Mouse (Mus musculus) MEL (cell line): Measurements from ENCODE around the gene Bach2.

Experiments used
- BHLHE40 ChIP-seq: IDR thresholded peaks from 2 replicates; pipeline ENCODE4 v1.6.1; 2012; ENCODE audit warnings: low read depth, mild to moderate bottlenecking, inconsistent platforms, low read length, improper control_type of control experiment, borderline replicate concordance
- CHD2 ChIP-seq: IDR thresholded peaks from 2 replicates; pipeline ENCODE4 v1.6.1; 2011; ENCODE audit warnings: low read length, improper control_type of control experiment
- CTCF ChIP-seq, 3 experiments: IDR thresholded peaks in 2 of 3; conservative IDR thresholded peaks in 1 of 3; 2 replicates each; pipeline ENCODE4 v1.5.1; 2011 to 2012; ENCODE audit warnings: low read length in 3 of 3, low read depth in 2 of 3, mild to moderate bottlenecking in 2 of 3, improper control_type of control experiment in 1 of 3, inconsistent platforms in 1 of 3, mixed read lengths in 1 of 3, moderate library complexity in 1 of 3; ENCODE audit not compliant: control insufficient read depth in 1 of 3, insufficient read depth in 1 of 3, poor library complexity in 1 of 3, severe bottlenecking in 1 of 3
- EP300 ChIP-seq, 2 experiments: IDR thresholded peaks; 2 replicates each; pipeline ENCODE4 v1.6.1; 2011; ENCODE audit warnings: improper control_type of control experiment in 2 of 2, low read length in 2 of 2, low read depth in 1 of 2, mild to moderate bottlenecking in 1 of 2
- GATA1 ChIP-seq: IDR thresholded peaks from 2 replicates; pipeline ENCODE4 v1.6.1; 2011; ENCODE audit warnings: low read depth, low read length, improper control_type of control experiment
- HCFC1 ChIP-seq: IDR thresholded peaks from 2 replicates; pipeline ENCODE4 v1.6.1; 2012; ENCODE audit warnings: low read depth, mild to moderate bottlenecking, inconsistent platforms, low read length, improper control_type of control experiment, moderate library complexity
- MXI1 ChIP-seq: IDR thresholded peaks from 2 replicates; pipeline ENCODE4 v1.6.1; 2011; ENCODE audit warnings: mild to moderate bottlenecking, low read depth, low read length, improper control_type of control experiment
- POLR2A ChIP-seq, 2 experiments: IDR thresholded peaks; 2 replicates each; pipeline ENCODE4 v1.6.1; 2011 to 2012; ENCODE audit warnings: low read length in 2 of 2, mild to moderate bottlenecking in 2 of 2, control low read depth in 1 of 2, improper control_type of control experiment in 1 of 2, low read depth in 1 of 2, moderate library complexity in 1 of 2; ENCODE audit not compliant: control insufficient read depth in 1 of 2, insufficient read depth in 1 of 2, poor library complexity in 1 of 2
- SIN3A ChIP-seq: IDR thresholded peaks from 2 replicates; pipeline ENCODE4 v1.6.1; 2012; ENCODE audit warnings: low read length, improper control_type of control experiment, inconsistent platforms
- TAL1 ChIP-seq: IDR thresholded peaks from 2 replicates; pipeline ENCODE4 v1.6.1; 2012; ENCODE audit warnings: mild to moderate bottlenecking, inconsistent platforms, low read length, moderate library complexity, mixed read lengths
- TCF12 ChIP-seq: IDR thresholded peaks from 2 replicates; pipeline ENCODE4 v1.6.1; 2014; ENCODE audit warnings: low read depth, mild to moderate bottlenecking, inconsistent platforms, low read length, improper control_type of control experiment, moderate library complexity
- USF1 ChIP-seq: IDR thresholded peaks from 2 replicates; pipeline ENCODE4 v1.6.1; 2014; ENCODE audit warnings: low read depth, mild to moderate bottlenecking, inconsistent platforms, low read length, improper control_type of control experiment, moderate library complexity
- ZC3H11A ChIP-seq: IDR thresholded peaks from 2 replicates; pipeline ENCODE4 v1.6.1; 2012; ENCODE audit warnings: low read depth, mild to moderate bottlenecking, inconsistent platforms, low read length, improper control_type of control experiment
- ZNF384 ChIP-seq: IDR thresholded peaks from 2 replicates; pipeline ENCODE4 v1.6.1; 2012; ENCODE audit warnings: low read depth, mild to moderate bottlenecking, inconsistent platforms, low read length, improper control_type of control experiment

DNA sequence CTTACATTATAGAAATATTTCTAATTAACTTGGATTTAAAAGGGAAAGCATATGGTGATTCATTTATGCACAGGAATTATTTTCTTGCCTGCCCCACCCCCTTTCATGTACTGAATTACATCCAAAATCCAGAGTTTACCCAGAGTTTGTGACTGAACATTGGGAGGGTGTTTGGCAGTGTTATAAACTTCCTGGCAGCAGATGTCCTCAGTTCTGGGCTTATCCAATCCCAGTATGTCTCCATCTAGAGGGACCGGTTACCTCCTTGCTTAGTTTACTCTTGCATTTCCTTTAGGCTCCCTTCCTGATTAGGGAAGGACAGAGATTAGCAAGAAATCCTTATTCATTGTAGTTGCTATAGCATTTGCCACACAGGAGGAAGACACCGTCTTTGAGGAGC is 146.5 kb downstream of the Bach2 start:
- TF ChIP-seq POLR2A (IDR thresholded peaks at IDR 0.05; ENCODE audit: control insufficient read depth in 1 of 2, insufficient read depth in 1 of 2, low read depth in 1 of 2, low read length in 2 of 2, poor library complexity in 1 of 2) (no peak), TAL1 (no peak), BHLHE40 (no peak), TCF12 (no peak), SIN3A (no peak), CHD2 (no peak), CTCF (IDR thresholded peaks at IDR 0.05 in 2 of 3, conservative IDR thresholded peaks at IDR 0.05 in 1 of 3; ENCODE audit: control insufficient read depth in 1 of 3, insufficient read depth in 1 of 3, low read depth in 2 of 3, low read length in 3 of 3, poor library complexity in 1 of 3, severe bottlenecking in 1 of 3) (no peak), MXI1 (no peak), EP300 (IDR thresholded peaks at IDR 0.05; ENCODE audit: low read depth in 1 of 2, low read length in 2 of 2) (no peak), ZC3H11A (no peak), HCFC1 (no peak), USF1 (no peak), ZNF384 (no peak), GATA1 (no peak)
